Mouse (Mus musculus) MEL (cell line): ENCODE data around the gene Acat3. TPM values are rescaled to one million over a fixed set of nuclear protein-coding genes. Genes with fewer than 3 reads are reported as not detected.

Source experiments
- polyA plus RNA-seq, 2 experiments: library from polyadenylated mRNA; stranded (reverse) in 1 of 2; unstranded in 1 of 2; fragments of >175 nt in 1 of 2; fragments of >200 nt in 1 of 2; gene quantifications; 2 replicates each; pipeline versions ENCODE4 v1.2.1 to v1.2.4; 2012; ENCODE audit warnings: low replicate concordance in 2 of 2, low read depth in 1 of 2; ENCODE audit not compliant: insufficient read length in 2 of 2, insufficient read depth in 1 of 2, missing spikeins in 1 of 2
- total RNA-seq: library from RNA; depleted of rRNA; stranded (reverse); fragments of 300-350 nt; gene quantifications from 2 replicates; pipeline ENCODE4 v1.2.3, GENCODE M21; 2012; rRNA removed

Acat3 gene
- total and polyA plus RNA-seq, 3 experiments = 1.0 to 14.6 TPM; not detected in 1

Other genes starting within 250 kb of the Acat3 start
- 18.0 and 18.8 TPM in 2 replicates for gene Igf2r, start 170.9 kb downstream of the Acat3 start, total RNA-seq
- 10 to 100 TPM; 18.3 to 21.7 TPM for gene Igf2r, start 170.9 kb downstream of the Acat3 start, polyA plus RNA-seq
- not detected in 2 replicates for gene Mas1, start 72.5 kb downstream of the Acat3 start, total RNA-seq
- not detected for gene Mas1, start 72.5 kb downstream of the Acat3 start, polyA plus RNA-seq
- not detected in 2 replicates for gene Mrgprh, start 64.6 kb downstream of the Acat3 start, total RNA-seq
- not detected for gene Mrgprh, start 64.6 kb downstream of the Acat3 start, polyA plus RNA-seq
- gene Pnldc1, start 30.4 kb downstream of the Acat3 start, total RNA-seq = 0.36 and 0.54 TPM in 2 replicates
- 1 to 10 TPM in 1 of 2 experiments, not detected in 1; 1.1 TPM for gene Pnldc1, start 30.4 kb downstream of the Acat3 start, polyA plus RNA-seq
- gene Tcp1, start 24.9 kb downstream of the Acat3 start, total RNA-seq = 570 and 598 TPM in 2 replicates
- 1,000 to 10,000 TPM in 1 of 2 experiments, 100 to 1,000 TPM in 1; 485 to 1,425 TPM for gene Tcp1, start 24.9 kb downstream of the Acat3 start, polyA plus RNA-seq
- 238 and 257 TPM in 2 replicates for gene Mrpl18, start 24.3 kb downstream of the Acat3 start, total RNA-seq
- 100 to 1,000 TPM in 1 of 2 experiments, not detected in 1; 202 TPM for gene Mrpl18, start 24.3 kb downstream of the Acat3 start, polyA plus RNA-seq
- 54.9 and 60.1 TPM in 2 replicates for gene Acat2, start 20.1 kb upstream of the Acat3 start, total RNA-seq
- gene Acat2, start 20.1 kb upstream of the Acat3 start, polyA plus RNA-seq = 10 to 100 TPM in 1 of 2 experiments, not detected in 1; 33.8 TPM
- 61.1 and 63.5 TPM in 2 replicates for gene Wtap, start 53.6 kb upstream of the Acat3 start, total RNA-seq
- 10 to 100 TPM in 1 of 2 experiments, not detected in 1; 74.0 TPM for gene Wtap, start 53.6 kb upstream of the Acat3 start, polyA plus RNA-seq
- gene Sod2, start 66.2 kb upstream of the Acat3 start, total RNA-seq = 284 and 295 TPM in 2 replicates
- gene Sod2, start 66.2 kb upstream of the Acat3 start, polyA plus RNA-seq = 100 to 1,000 TPM; 293 to 320 TPM
- gene Gpr31b, start 111.7 kb upstream of the Acat3 start, total RNA-seq = 0.12 TPM in 1 of 2 replicates, not detected in the other
- under 1 TPM in 1 of 2 experiments, not detected in 1; 0.08 TPM for gene Gpr31b, start 111.7 kb upstream of the Acat3 start, polyA plus RNA-seq
- gene Tcp10b, start 120.5 kb upstream of the Acat3 start, total RNA-seq = not detected in 2 replicates
- under 1 TPM in 1 of 2 experiments, not detected in 1; 0.06 TPM for gene Tcp10b, start 120.5 kb upstream of the Acat3 start, polyA plus RNA-seq
- gene Unc93a, start 191.2 kb upstream of the Acat3 start, total RNA-seq = not detected in 2 replicates
- not detected for gene Unc93a, start 191.2 kb upstream of the Acat3 start, polyA plus RNA-seq